Mouse (Mus musculus): Measurements from ENCODE around the gene Necab2. TPM values are rescaled to one million over a fixed set of nuclear protein-coding genes. Genes with fewer than 3 reads are reported as not detected.

The Necab2 gene
- polyA plus RNA-seq, 1 experiment from 2014 or later, result 65.7 TPM

- Histone ChIP-seq H3K27ac (ENCODE audit: low read length) (no peak overlapping the region), H3K27me3 (ENCODE audit: control insufficient read depth, insufficient read depth, low read depth, low read length) (no peaks in the 10 kb centered on the region), H3K4me2 (ENCODE audit: low read length) (no peak overlapping the region), H3K9me3 (replicated peaks; ENCODE audit: control insufficient read depth, low read length, poor library complexity, severe bottlenecking) (no peaks in the 10 kb centered on the region), H3K9ac (ENCODE audit: low read depth, low read length) (no peak overlapping the region), H3K4me1 (ENCODE audit: control insufficient read depth, insufficient read depth, low read length) (no peaks in the 10 kb centered on the region), H3K4me3 (ENCODE audit: low read depth, low read length) (no peak overlapping the region), H3K36me3 (ENCODE audit: control insufficient read depth, insufficient read depth, low read length) (no peaks in the 10 kb centered on the region)
- 83% methylated on average over 6 of the region's 6 CpGs for WGBS
- no peak for ATAC-seq
Measured at GRCm38 (mm10) chr8:119434569-119434968, 11.9 kb upstream of the Necab2 start.

GRCm38 (mm10) chr8:119435527-119435926, 11.0 kb upstream of the Necab2 start:
- no peak for ATAC-seq
- 85% methylated on average over 7 of the region's 7 CpGs for WGBS
- Histone ChIP-seq H3K9me3 (replicated peaks; ENCODE audit: control insufficient read depth, low read length, poor library complexity, severe bottlenecking) (no peaks in the 10 kb centered on the region), H3K36me3 (ENCODE audit: control insufficient read depth, insufficient read depth, low read length) (no peaks in the 10 kb centered on the region), H3K27ac (ENCODE audit: low read length) (no peak overlapping the region), H3K9ac (ENCODE audit: low read depth, low read length) (no peak overlapping the region), H3K27me3 (ENCODE audit: control insufficient read depth, insufficient read depth, low read depth, low read length) (no peaks in the 10 kb centered on the region), H3K4me1 (ENCODE audit: control insufficient read depth, insufficient read depth, low read length) (no peaks in the 10 kb centered on the region; the same call in 1 of the 2 replicates), H3K4me2 (ENCODE audit: low read length) (no peak overlapping the region), H3K4me3 (ENCODE audit: low read depth, low read length) (no peak overlapping the region)

GRCm38 (mm10) chr8:119436331-119436730, 10.2 kb upstream of the Necab2 start:
- H3K27ac ChIP-seq (ENCODE audit: low read length), result no peak overlapping the region
- no peak for ATAC-seq
- no peaks in the 10 kb centered on the region; the same call in 1 of the 2 replicates for H3K4me1 ChIP-seq (ENCODE audit: control insufficient read depth, insufficient read depth, low read length)
- H3K36me3 ChIP-seq (ENCODE audit: control insufficient read depth, insufficient read depth, low read length), result no peaks in the 10 kb centered on the region
- no peak overlapping the region for H3K4me3 ChIP-seq (ENCODE audit: low read depth, low read length)
- 92% methylated on average over 10 of the region's 10 CpGs for WGBS
- no peak overlapping the region for H3K9ac ChIP-seq (ENCODE audit: low read depth, low read length)
- H3K4me2 ChIP-seq (ENCODE audit: low read length), result no peak overlapping the region
- H3K9me3 ChIP-seq (replicated peaks; ENCODE audit: control insufficient read depth, low read length, poor library complexity, severe bottlenecking), result no peaks in the 10 kb centered on the region
- no peaks in the 10 kb centered on the region for H3K27me3 ChIP-seq (ENCODE audit: control insufficient read depth, insufficient read depth, low read depth, low read length)

- Histone ChIP-seq H3K36me3 (ENCODE audit: control insufficient read depth, insufficient read depth, low read length) (no peaks in the 10 kb centered on the region), H3K4me3 (ENCODE audit: low read depth, low read length) (no peak overlapping the region), H3K9ac (ENCODE audit: low read depth, low read length) (no peak overlapping the region), H3K27me3 (ENCODE audit: control insufficient read depth, insufficient read depth, low read depth, low read length) (no peaks in the 10 kb centered on the region), H3K9me3 (replicated peaks; ENCODE audit: control insufficient read depth, low read length, poor library complexity, severe bottlenecking) (no peaks in the 10 kb centered on the region), H3K27ac (ENCODE audit: low read length) (no peak overlapping the region), H3K4me2 (ENCODE audit: low read length) (no peak overlapping the region), H3K4me1 (ENCODE audit: control insufficient read depth, insufficient read depth, low read length) (no peaks in the 10 kb centered on the region; the same call in 1 of the 2 replicates)
- 19% methylated on average over 9 of the region's 9 CpGs for WGBS
- no peak for ATAC-seq
Measured at GRCm38 (mm10) chr8:119436933-119437332, 9.6 kb upstream of the Necab2 start.

- no peak for ATAC-seq
- Histone ChIP-seq H3K9me3 (replicated peaks; ENCODE audit: control insufficient read depth, low read length, poor library complexity, severe bottlenecking) (no peaks in the 10 kb centered on the region), H3K4me2 (ENCODE audit: low read length) (no peak overlapping the region), H3K9ac (ENCODE audit: low read depth, low read length) (no peak overlapping the region), H3K27ac (ENCODE audit: low read length) (no peak overlapping the region), H3K4me3 (ENCODE audit: low read depth, low read length) (no peak overlapping the region), H3K36me3 (ENCODE audit: control insufficient read depth, insufficient read depth, low read length) (no peaks in the 10 kb centered on the region), H3K4me1 (ENCODE audit: control insufficient read depth, insufficient read depth, low read length) (no peaks in the 10 kb centered on the region; the same call in 1 of the 2 replicates), H3K27me3 (ENCODE audit: control insufficient read depth, insufficient read depth, low read depth, low read length) (no peaks in the 10 kb centered on the region)
- 79% methylated on average over 11 of the region's 11 CpGs for WGBS
Measured at GRCm38 (mm10) chr8:119437506-119437905, 9.0 kb upstream of the Necab2 start.

- H3K4me3 ChIP-seq (ENCODE audit: low read depth, low read length), result no peak overlapping the region
- H3K36me3 ChIP-seq (ENCODE audit: control insufficient read depth, insufficient read depth, low read length), result no peaks in the 10 kb centered on the region
- ATAC-seq, result no peak
- H3K27me3 ChIP-seq (ENCODE audit: control insufficient read depth, insufficient read depth, low read depth, low read length), result no peaks in the 10 kb centered on the region
- no peaks in the 10 kb centered on the region for H3K9me3 ChIP-seq (replicated peaks; ENCODE audit: control insufficient read depth, low read length, poor library complexity, severe bottlenecking)
- no peaks in the 10 kb centered on the region; the same call in 1 of the 2 replicates for H3K4me1 ChIP-seq (ENCODE audit: control insufficient read depth, insufficient read depth, low read length)
- no peak overlapping the region for H3K9ac ChIP-seq (ENCODE audit: low read depth, low read length)
- H3K4me2 ChIP-seq (ENCODE audit: low read length), result no peak overlapping the region
- 88% methylated on average over 6 of the region's 6 CpGs for WGBS
- no peak overlapping the region for H3K27ac ChIP-seq (ENCODE audit: low read length)
Measured at GRCm38 (mm10) chr8:119438876-119439275, 7.6 kb upstream of the Necab2 start.

GRCm38 (mm10) chr8:119439424-119439823, 7.1 kb upstream of the Necab2 start:
- no peak overlapping the region for H3K27ac ChIP-seq (ENCODE audit: low read length)
- H3K9ac ChIP-seq (ENCODE audit: low read depth, low read length), result no peak overlapping the region
- no peaks in the 10 kb centered on the region for H3K9me3 ChIP-seq (replicated peaks; ENCODE audit: control insufficient read depth, low read length, poor library complexity, severe bottlenecking)
- no peak overlapping the region for H3K4me3 ChIP-seq (ENCODE audit: low read depth, low read length)
- no peaks in the 10 kb centered on the region; the same call in 1 of the 2 replicates for H3K4me1 ChIP-seq (ENCODE audit: control insufficient read depth, insufficient read depth, low read length)
- no peaks in the 10 kb centered on the region for H3K36me3 ChIP-seq (ENCODE audit: control insufficient read depth, insufficient read depth, low read length)
- no peak for ATAC-seq
- H3K27me3 ChIP-seq (ENCODE audit: control insufficient read depth, insufficient read depth, low read depth, low read length), result no peaks in the 10 kb centered on the region
- no peak overlapping the region for H3K4me2 ChIP-seq (ENCODE audit: low read length)
- 89% methylated on average over 2 of the region's 2 CpGs for WGBS

- Histone ChIP-seq H3K9me3 (replicated peaks; ENCODE audit: control insufficient read depth, low read length, poor library complexity, severe bottlenecking) (no peaks in the 10 kb centered on the region), H3K4me3 (ENCODE audit: low read depth, low read length) (no peak overlapping the region), H3K9ac (ENCODE audit: low read depth, low read length) (no peak overlapping the region), H3K4me2 (ENCODE audit: low read length) (no peak overlapping the region), H3K27ac (ENCODE audit: low read length) (no peak overlapping the region), H3K27me3 (ENCODE audit: control insufficient read depth, insufficient read depth, low read depth, low read length) (no peaks in the 10 kb centered on the region), H3K4me1 (ENCODE audit: control insufficient read depth, insufficient read depth, low read length) (no peaks in the 10 kb centered on the region; the same call in 1 of the 2 replicates), H3K36me3 (ENCODE audit: control insufficient read depth, insufficient read depth, low read length) (no peaks in the 10 kb centered on the region)
- WGBS, result 46% methylated on average over 7 of the region's 7 CpGs
- no peak for ATAC-seq
Measured at GRCm38 (mm10) chr8:119439893-119440249, 6.6 kb upstream of the Necab2 start.

GRCm38 (mm10) chr8:119440250-119440951, 6.1 kb upstream of the Necab2 start:
- Histone ChIP-seq H3K4me2 (ENCODE audit: low read length) (no peak overlapping the region), H3K4me1 (ENCODE audit: control insufficient read depth, insufficient read depth, low read length) (no peaks in the 10 kb centered on the region; the same call in 1 of the 2 replicates), H3K27me3 (ENCODE audit: control insufficient read depth, insufficient read depth, low read depth, low read length) (no peaks in the 10 kb centered on the region), H3K4me3 (ENCODE audit: low read depth, low read length) (no peak overlapping the region), H3K9ac (ENCODE audit: low read depth, low read length) (no peak overlapping the region), H3K9me3 (replicated peaks; ENCODE audit: control insufficient read depth, low read length, poor library complexity, severe bottlenecking) (no peaks in the 10 kb centered on the region), H3K27ac (ENCODE audit: low read length) (no peak overlapping the region), H3K36me3 (ENCODE audit: control insufficient read depth, insufficient read depth, low read length) (no peaks in the 10 kb centered on the region)
- WGBS, result 14% methylated on average over 16 of the region's 16 CpGs
- no peak for ATAC-seq

All from midbrain, embryonic 16.5 days (tissue).